Mouse (Mus musculus) olfactory bulb, adult 2 months (tissue): ENCODE measurements around the gene Klhl25.
"Not testable (repeated sequence)": the region's sequence is repeated elsewhere in the genome, so short reads cannot be mapped to it uniquely, and the experiment has no call there.

Experiments used
- CTCF ChIP-seq: fragments of 200-500 bp; IDR thresholded peaks from 2 replicates; pipeline ENCODE4 v1.5.1; 2012; ENCODE audit warnings: low read depth, mild to moderate bottlenecking, low read length, moderate library complexity; ENCODE audit not compliant: insufficient read depth
- POLR2A ChIP-seq: fragments of 200-500 bp; IDR thresholded peaks from 2 replicates; pipeline ENCODE4 v1.6.1; 2012; ENCODE audit warnings: mild to moderate bottlenecking, low read depth, low read length, moderate library complexity; ENCODE audit not compliant: insufficient read depth

DNA sequence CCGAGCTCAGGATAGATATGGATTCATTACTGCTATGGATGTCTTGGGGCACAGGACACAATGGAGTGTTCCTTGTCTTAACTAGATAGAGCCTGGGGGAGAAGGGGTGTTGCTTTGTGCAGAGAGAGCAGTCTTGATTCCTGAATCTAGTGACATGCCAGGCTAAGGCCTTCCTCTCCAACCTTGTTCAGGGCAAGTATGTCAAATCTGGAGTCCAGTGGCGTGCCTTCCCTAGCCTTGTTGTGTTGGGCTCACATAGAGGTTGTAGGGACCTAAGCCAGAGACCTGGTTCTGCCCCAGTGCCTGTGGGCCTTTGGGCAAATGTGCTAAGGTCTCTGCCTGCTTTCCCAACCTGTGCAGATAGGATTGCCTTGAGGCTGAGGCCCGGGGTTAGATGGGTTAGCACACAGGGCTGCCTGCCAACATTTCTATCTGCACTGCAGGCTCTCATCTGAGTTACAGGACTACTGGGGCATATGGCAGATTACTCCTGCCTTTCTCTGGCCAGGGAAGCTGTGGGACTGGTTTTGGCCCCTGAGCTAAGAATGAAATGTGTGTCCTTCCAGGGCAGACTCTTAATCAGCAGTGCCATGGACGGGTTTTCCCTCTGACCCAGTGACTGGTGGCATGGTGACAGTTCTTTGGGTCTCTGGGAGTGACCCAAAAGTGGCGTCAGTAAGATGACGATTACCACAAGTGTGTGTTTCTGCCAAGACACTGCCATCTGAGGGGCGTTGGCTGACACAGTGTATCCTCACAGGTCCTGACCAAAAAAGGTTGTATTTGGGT is 13.7 kb downstream of the Klhl25 start:
- not testable (repeated sequence) for TF ChIP-seq CTCF, POLR2A
